Mouse (Mus musculus) cerebellum, postnatal 36 days (tissue): ENCODE data around the gene Nrn1.
A peak's percentile ranks its signal among the peaks of the same experiment; 100 is the strongest.

Experiments
- DNase-seq, 2 experiments: peaks; one replicate each; pipeline ENCODE4 v3.0.0; 2021 to 2022; ENCODE audit warnings: mixed read lengths in 2 of 2

Nrn1 gene

GRCm38 (mm10) chr13:36734731-36735571, at the start of gene Nrn1:
Nrn1 (minus strand) TSS chr13:36735131.
- DNase-seq: peak; percentile 75 to 80

GRCm38 (mm10) chr13:36779626-36780025, 44.7 kb upstream of the Nrn1 start:
- no peak for DNase-seq

GRCm38 (mm10) chr13:36766801-36767200, 31.9 kb upstream of the Nrn1 start:
- DNase-seq: no peak

GRCm38 (mm10) chr13:36751861-36752260, 16.9 kb upstream of the Nrn1 start:
- DNase-seq: no peak

- peak in 1 of 2 experiments; percentile 9 for DNase-seq
These were observed 15.1 kb upstream of the Nrn1 start for GRCm38 (mm10) chr13:36750056-36750455.

- peak in 1 of 2 experiments; percentile 66 for DNase-seq
These were observed 1.7 kb upstream of the Nrn1 start for GRCm38 (mm10) chr13:36736619-36736996.

- DNase-seq: peak; percentile 89 to 91
These were observed 1.1 kb upstream of the Nrn1 start for GRCm38 (mm10) chr13:36735901-36736618.

GRCm38 (mm10) chr13:36733989-36734690, 791 bp downstream of the Nrn1 start:
- peak; percentile 33 to 59 for DNase-seq

GRCm38 (mm10) chr13:36733566-36733965, 1.4 kb downstream of the Nrn1 start:
- DNase-seq: peak in 1 of 2 experiments; percentile 35

GRCm38 (mm10) chr13:36732891-36733490, 1.9 kb downstream of the Nrn1 start:
- DNase-seq: no peak

- DNase-seq: peak; percentile 37 to 53
These were observed 2.9 kb downstream of the Nrn1 start for GRCm38 (mm10) chr13:36731931-36732461.

- peak; percentile 70 to 73 for DNase-seq
These were observed 3.7 kb downstream of the Nrn1 start for GRCm38 (mm10) chr13:36731016-36731930.

- DNase-seq: no peak
These were observed 4.6 kb downstream of the Nrn1 start for GRCm38 (mm10) chr13:36730341-36730761.

GRCm38 (mm10) chr13:36729731-36730340, 5.1 kb downstream of the Nrn1 start:
- DNase-seq: peak; percentile 45 to 46

GRCm38 (mm10) chr13:36728509-36728908, 6.4 kb downstream of the Nrn1 start:
- no peak for DNase-seq

- DNase-seq: peak in 1 of 2 experiments; percentile 41
These were observed 7.0 kb downstream of the Nrn1 start for GRCm38 (mm10) chr13:36727779-36728470.

- peak; percentile 56 to 75 for DNase-seq
These were observed 7.8 kb downstream of the Nrn1 start for GRCm38 (mm10) chr13:36726951-36727778.

GRCm38 (mm10) chr13:36726551-36726950, 8.4 kb downstream of the Nrn1 start:
- peak; percentile 69 to 72 for DNase-seq

- no peak for DNase-seq
These were observed 9.1 kb downstream of the Nrn1 start for GRCm38 (mm10) chr13:36725881-36726280.
